Mouse (Mus musculus) liver, embryonic 13.5 days (tissue): ENCODE measurements around the gene Gstt1. TPM values are rescaled to one million over a fixed set of nuclear protein-coding genes. Genes with fewer than 3 reads are reported as not detected.

Experiments used
- ATAC-seq: fragments of 200-750 bp; cut with Nextera tagmentation; 2 replicates; pipeline ENCODE4 v1.8.0; 2017; ENCODE audit warnings: low read depth, mild to moderate bottlenecking, moderate number of reproducible peaks, moderate library complexity
- DNase-seq: peaks from one replicate; pipeline ENCODE4 v3.0.0; 2022
- H3K27ac ChIP-seq: fragments of 300-500 bp; sonication (generic); 2 replicates; pipeline ENCODE4 v1.5.1; 2015; ENCODE audit warnings: moderate library complexity, mild to moderate bottlenecking, inconsistent platforms
- H3K27me3 ChIP-seq: fragments of 300-500 bp; sonication (generic); 2 replicates; pipeline ENCODE4 v1.6.1; 2015; ENCODE audit warnings: mild to moderate bottlenecking, inconsistent platforms
- H3K36me3 ChIP-seq: fragments of 300-500 bp; sonication (generic); 2 replicates; pipeline ENCODE4 v1.6.1; 2015; ENCODE audit warnings: mild to moderate bottlenecking, inconsistent platforms
- H3K4me1 ChIP-seq: fragments of 300-500 bp; sonication (generic); replicated peaks from 2 replicates; pipeline ENCODE4 v1.6.1; 2015; ENCODE audit warnings: inconsistent platforms
- H3K4me2 ChIP-seq: fragments of 300-500 bp; sonication (generic); 2 replicates; pipeline ENCODE4 v1.6.1; 2015; ENCODE audit warnings: inconsistent platforms, mild to moderate bottlenecking, moderate library complexity
- H3K4me3 ChIP-seq: fragments of 300-500 bp; sonication (generic); replicated peaks from 2 replicates; pipeline ENCODE4 v1.5.1; 2015; ENCODE audit warnings: mild to moderate bottlenecking, inconsistent platforms
- H3K9ac ChIP-seq: fragments of 300-500 bp; sonication (generic); 2 replicates; pipeline ENCODE4 v1.6.1; 2015; ENCODE audit warnings: mild to moderate bottlenecking, inconsistent platforms
- H3K9me3 ChIP-seq: fragments of 300-500 bp; sonication (generic); replicated peaks from 2 replicates; pipeline ENCODE4 v1.6.1; 2016; ENCODE audit warnings: inconsistent platforms
- WGBS: fragments of 180-500 bp; shearing (Covaris S2); methylation state at CpG from one replicate; pipeline ENCODE4 v1.1.7; 2015; ENCODE audit not compliant: insufficient replicate concordance; 5-methylcytosine and 5-hydroxymethylcytosine counted together
- polyA plus RNA-seq: library from polyadenylated mRNA; unstranded; fragments of >200 nt; fragmentation: Nextera tagmentation; extraction: Ambion mirVana; gene quantifications from 2 replicates; pipeline ENCODE4 v1.2.1, GENCODE M21; 2015

Gstt1 gene
- polyA plus RNA-seq, 1 experiment from 2014 or later: 49.2 TPM

DNA sequence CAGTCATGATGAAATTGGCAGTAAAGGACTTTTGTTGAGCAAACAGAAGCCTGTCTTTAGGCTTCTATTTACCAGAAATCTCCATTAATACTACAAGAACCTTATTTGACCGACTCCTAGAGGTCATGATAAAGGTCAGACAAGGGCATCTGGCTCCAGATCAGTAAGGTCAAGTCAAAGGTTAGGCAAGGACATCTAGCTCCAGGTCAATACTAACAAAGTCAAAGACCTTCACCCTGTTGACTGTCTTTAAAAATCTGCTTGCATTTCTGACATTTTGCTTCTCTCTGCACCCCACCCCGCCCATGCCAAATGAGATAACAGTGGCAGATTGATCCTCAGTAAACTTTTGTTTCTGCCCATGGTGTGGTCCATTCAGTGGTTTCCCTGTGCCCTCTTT, 5.8 kb upstream of the Gstt1 start:
- no peak for ATAC-seq
- Histone ChIP-seq H3K27me3 (peaks cover 15% of the 10 kb centered on the region), H3K4me1 (0 out of 2 replicates have a peak, but pooled peaks cover 6% of the 10 kb centered on the region), H3K9me3 (no peaks in the 10 kb centered on the region), H3K4me3 (no peak overlapping the region), H3K9ac (no peak overlapping the region), H3K36me3 (no peaks in the 10 kb centered on the region), H3K4me2 (no peak overlapping the region), H3K27ac (no peak overlapping the region)
- WGBS: 43% methylated on average over 2 of the region's 2 CpGs
- no peak for DNase-seq

DNA sequence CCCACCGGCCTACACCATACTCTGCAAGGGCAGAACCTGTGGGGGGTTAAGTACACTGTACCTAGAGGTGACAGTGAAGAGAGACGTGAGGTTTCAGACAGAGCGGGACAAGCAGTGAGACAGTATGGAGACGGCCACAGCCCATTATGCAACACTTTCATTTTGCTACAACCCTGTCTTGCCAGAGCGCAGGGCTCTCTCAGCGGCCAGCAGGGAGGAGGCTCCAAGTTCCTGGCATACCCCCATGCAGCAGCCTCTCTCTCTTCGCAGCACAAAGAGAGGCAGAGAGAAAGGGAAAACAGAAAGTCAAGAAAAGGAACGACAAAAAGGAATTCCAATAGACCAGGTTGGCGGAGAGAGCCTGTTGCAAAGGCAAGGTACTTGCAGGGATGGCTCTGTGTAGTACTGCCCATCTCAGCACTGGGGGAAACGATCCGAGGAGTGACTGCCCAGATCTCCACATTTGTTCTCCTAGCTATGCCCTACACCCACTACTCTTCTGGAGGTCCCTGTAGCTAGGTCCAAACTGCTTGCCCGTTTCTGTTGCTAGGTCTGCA, 687 bp downstream of the Gstt1 start:
- Histone ChIP-seq H3K27me3 (peaks cover 22% of the 10 kb centered on the region), H3K4me2 (peak overlapping the region; percentile 85), H3K36me3 (no peaks in the 10 kb centered on the region), H3K4me3 (peak overlapping the region; percentile 65), H3K27ac (peak overlapping the region; percentile 51; the same call in 1 of the 2 replicates), H3K9ac (peak overlapping the region; percentile 71), H3K4me1 (peaks cover 29% of the 10 kb centered on the region), H3K9me3 (no peaks in the 10 kb centered on the region)
- peak; percentile 42 for ATAC-seq
- WGBS: 1% methylated on average over 12 of the region's 12 CpGs
- no peak for DNase-seq

DNA sequence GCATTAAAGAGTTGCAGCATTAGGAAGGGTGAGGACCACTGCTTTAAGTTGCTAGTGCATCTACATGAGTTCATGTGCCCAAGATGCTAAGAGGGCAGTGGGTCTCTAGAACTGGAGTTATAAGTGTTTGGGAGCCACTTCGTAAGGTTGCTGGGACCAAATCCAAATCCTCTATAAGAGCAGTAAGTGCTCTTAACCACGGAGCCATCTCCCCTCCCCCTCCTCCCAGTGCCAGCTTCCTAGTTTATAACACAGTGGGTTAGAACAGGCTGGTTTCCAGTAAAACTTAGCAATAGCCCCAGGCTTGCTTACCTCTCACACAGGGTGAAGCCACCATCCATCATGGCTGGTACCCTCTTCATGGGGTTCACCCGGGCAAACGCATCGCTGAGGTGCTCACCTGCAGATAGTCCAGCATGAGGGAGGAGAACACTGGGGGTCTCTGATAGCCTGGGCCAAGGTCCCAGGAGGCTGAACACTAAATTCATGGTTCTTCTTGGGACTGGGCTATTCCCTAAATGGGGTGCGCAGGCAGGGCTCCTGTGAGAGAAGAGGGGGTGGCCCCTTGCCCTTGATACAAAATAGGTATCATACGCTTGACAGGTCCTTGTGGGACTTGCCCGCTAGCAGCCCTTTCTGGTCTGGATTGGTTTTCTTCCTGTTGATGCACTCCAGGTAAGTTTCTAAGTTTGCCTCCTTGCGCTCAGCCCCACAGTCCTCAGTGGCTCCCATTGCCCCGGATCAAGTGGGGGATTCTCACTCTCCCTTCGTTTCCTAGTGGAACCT, 1.5 kb downstream of the Gstt1 start:
- Histone ChIP-seq H3K4me2 (peak overlapping the region; percentile 85), H3K9ac (peak overlapping the region; percentile 71), H3K9me3 (no peaks in the 10 kb centered on the region), H3K4me1 (peaks cover 29% of the 10 kb centered on the region), H3K36me3 (no peaks in the 10 kb centered on the region), H3K27me3 (peaks cover 22% of the 10 kb centered on the region), H3K27ac (no peak overlapping the region), H3K4me3 (peak overlapping the region; percentile 65)
- WGBS: 38% methylated on average over 11 of the region's 11 CpGs
- no peak for ATAC-seq
- DNase-seq: no peak

GRCm38 (mm10) chr10:75794880-75795279, 3.5 kb downstream of the Gstt1 start:
- 25% methylated on average over 3 of the region's 3 CpGs for WGBS
- no peak overlapping the region for H3K9ac ChIP-seq
- no peak overlapping the region; the same call in 1 of the 2 replicates for H3K27ac ChIP-seq
- H3K27me3 ChIP-seq: peaks cover 10% of the 10 kb centered on the region; the same call in 1 of the 2 replicates
- ATAC-seq (no peak), DNase-seq (no peak)
- H3K4me2 ChIP-seq: peak overlapping the region; percentile 28
- H3K4me1 ChIP-seq: peaks cover 33% of the 10 kb centered on the region
- H3K9me3 ChIP-seq: no peaks in the 10 kb centered on the region
- no peak overlapping the region for H3K4me3 ChIP-seq
- no peaks in the 10 kb centered on the region for H3K36me3 ChIP-seq

- Histone ChIP-seq H3K4me3 (no peak overlapping the region), H3K36me3 (no peaks in the 10 kb centered on the region), H3K4me2 (no peak overlapping the region), H3K9me3 (no peaks in the 10 kb centered on the region), H3K9ac (no peak overlapping the region), H3K27me3 (no peaks in the 10 kb centered on the region), H3K4me1 (peaks cover 8% of the 10 kb centered on the region; the same call in 1 of the 2 replicates), H3K27ac (peak overlapping the region; percentile 72; the same call in 1 of the 2 replicates)
- ATAC-seq (no peak), DNase-seq (no peak)
- 19% methylated on average over 7 of the region's 7 CpGs for WGBS
These were observed 7.6 kb downstream of the Gstt1 start for GRCm38 (mm10) chr10:75790773-75791172.

GRCm38 (mm10) chr10:75789841-75790240, 8.5 kb downstream of the Gstt1 start:
- Histone ChIP-seq H3K9ac (no peak overlapping the region), H3K9me3 (no peaks in the 10 kb centered on the region), H3K27ac (peak overlapping the region; percentile 72; the same call in 1 of the 2 replicates), H3K4me3 (no peak overlapping the region), H3K27me3 (0 out of 2 replicates have a peak, but pooled peaks cover 3% of the 10 kb centered on the region), H3K36me3 (no peaks in the 10 kb centered on the region), H3K4me1 (peaks cover 8% of the 10 kb centered on the region; the same call in 1 of the 2 replicates), H3K4me2 (no peak overlapping the region)
- ATAC-seq (peak; percentile 90), DNase-seq (peak; percentile 9)
- WGBS: 62% methylated on average over 5 of the region's 5 CpGs

- peak overlapping the region; percentile 23; the same call in 1 of the 2 replicates for H3K27ac ChIP-seq
- no peak for DNase-seq
- H3K9ac ChIP-seq: no peak overlapping the region
These were observed 9.2 kb downstream of the Gstt1 start for GRCm38 (mm10) chr10:75789081-75789735.

DNA sequence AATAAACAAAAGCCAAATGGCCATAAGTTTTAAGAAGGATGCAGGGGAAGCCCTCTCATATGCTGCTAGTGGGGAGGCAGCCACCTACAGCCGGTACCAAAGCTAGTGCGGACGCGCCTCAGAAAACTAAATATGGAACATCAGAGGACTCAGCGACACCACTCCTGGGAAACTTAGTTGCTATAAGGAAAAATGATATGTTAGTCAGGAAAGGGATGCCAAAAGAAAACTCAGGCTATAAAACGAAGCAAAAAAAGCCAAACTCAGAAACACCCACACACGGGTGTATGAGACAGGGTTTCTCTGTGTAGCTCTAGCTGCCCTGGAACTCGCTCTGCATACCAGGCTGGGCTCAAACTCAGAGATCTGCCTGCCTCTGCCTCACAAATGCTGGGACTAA, 10.1 kb downstream of the Gstt1 start:
- Histone ChIP-seq H3K9me3 (no peaks in the 10 kb centered on the region), H3K27ac (no peak overlapping the region), H3K4me1 (peaks cover 4% of the 10 kb centered on the region; the same call in 1 of the 2 replicates), H3K9ac (no peak overlapping the region), H3K27me3 (peaks cover 15% of the 10 kb centered on the region; the same call in 1 of the 2 replicates), H3K4me2 (no peak overlapping the region), H3K36me3 (no peaks in the 10 kb centered on the region), H3K4me3 (no peak overlapping the region)
- ATAC-seq: no peak
- WGBS: 84% methylated on average over 8 of the region's 8 CpGs
- no peak for DNase-seq

More at GRCm38 (mm10) chr10:75789081-75789735, 9.2 kb downstream of the Gstt1 start:
- Histone ChIP-seq H3K4me2 (no peak overlapping the region), H3K9me3 (no peaks in the 10 kb centered on the region), H3K4me3 (no peak overlapping the region), H3K36me3 (no peaks in the 10 kb centered on the region), H3K4me1 (peaks cover 8% of the 10 kb centered on the region; the same call in 1 of the 2 replicates), H3K27me3 (0 out of 2 replicates have a peak, but pooled peaks cover 7% of the 10 kb centered on the region)
- WGBS: 58% methylated on average over 6 of the region's 6 CpGs
- peak; percentile 51; the same call in 1 of the 2 replicates for ATAC-seq

GRCm38 (mm10) chr10:75785442-75785841, 12.9 kb downstream of the Gstt1 start:
- WGBS: 19% methylated on average over 1 of the region's 1 CpGs

GRCm38 (mm10) chr10:75780769-75781578, 17.4 kb downstream of the Gstt1 start, which contains the start of the genes Gm20441 and Gstt3:
Gene Gm20441 (minus strand): TSS chr10:75780954.
Gene Gstt3 (minus strand): TSS chr10:75781414.
- Histone ChIP-seq H3K9me3 (no peaks in the 10 kb centered on the region), H3K9ac (peak within 1 kb of the TSS; percentile 49; the same call in 1 of the 2 replicates), H3K4me2 (peak within 1 kb of the TSS; percentile 63), H3K4me1 (peaks cover 9% of the 10 kb centered on the region; the same call in 1 of the 2 replicates), H3K27me3 (peaks cover 73% of the 10 kb centered on the region), H3K36me3 (no peaks in the 10 kb centered on the region), H3K27ac (no peak within 1 kb of the TSS), H3K4me3 (peak within 1 kb of the TSS; percentile 51)
- ATAC-seq (peak; percentile 43; the same call in 1 of the 2 replicates), DNase-seq (no peak)
- WGBS: 1% methylated on average over 28 of the region's 28 CpGs

More at GRCm38 (mm10) chr10:75785442-75785841, 12.9 kb downstream of the Gstt1 start:
- Histone ChIP-seq H3K4me1 (0 out of 2 replicates have a peak, but pooled peaks cover 3% of the 10 kb centered on the region), H3K9me3 (no peaks in the 10 kb centered on the region), H3K27ac (no peak overlapping the region), H3K27me3 (peaks cover 39% of the 10 kb centered on the region), H3K36me3 (no peaks in the 10 kb centered on the region), H3K4me3 (no peak overlapping the region), H3K9ac (no peak overlapping the region), H3K4me2 (no peak overlapping the region)
- DNase-seq (no peak), ATAC-seq (no peak)
